Mouse (Mus musculus) ES-Bruce4 (cell line): ENCODE measurements around the gene Rab4b. TPM values are rescaled to one million over a fixed set of nuclear protein-coding genes. Genes with fewer than 3 reads are reported as not detected.

Experiments used
- H3K27ac ChIP-seq: 2 replicates; pipeline ENCODE4 v1.5.1; 2012; ENCODE audit warnings: low read length, inconsistent platforms; ENCODE audit not compliant: insufficient read depth
- H3K27me3 ChIP-seq: 2 replicates; pipeline ENCODE4 v1.6.1; 2012; ENCODE audit warnings: mild to moderate bottlenecking, low read length, inconsistent platforms; ENCODE audit not compliant: control insufficient read depth, poor library complexity, insufficient read depth, severe bottlenecking
- H3K36me3 ChIP-seq: 2 replicates; pipeline ENCODE4 v1.6.1; 2012; ENCODE audit warnings: inconsistent platforms, mild to moderate bottlenecking, low read length, moderate library complexity; ENCODE audit not compliant: control insufficient read depth, poor library complexity, insufficient read depth, severe bottlenecking
- H3K4me1 ChIP-seq: one replicate; pipeline ENCODE4 v1.8.1; 2011; ENCODE audit warnings: low read length; ENCODE audit not compliant: control insufficient read depth, insufficient read depth
- H3K4me3 ChIP-seq: 2 replicates; pipeline ENCODE4 v1.5.1; 2011; ENCODE audit warnings: low read depth, mild to moderate bottlenecking, low read length
- H3K9ac ChIP-seq: 2 replicates; pipeline ENCODE4 v1.6.1; 2012; ENCODE audit warnings: low read depth, mild to moderate bottlenecking, inconsistent platforms; ENCODE audit not compliant: poor library complexity, severe bottlenecking
- H3K9me3 ChIP-seq: replicated peaks from 2 replicates; pipeline ENCODE4 v1.6.1; 2012; ENCODE audit warnings: mild to moderate bottlenecking, low read length, inconsistent platforms; ENCODE audit not compliant: control insufficient read depth, poor library complexity, insufficient read depth, severe bottlenecking
- CTCF ChIP-seq: IDR thresholded peaks from one replicate; pipeline ENCODE4 v1.8.1; 2011; ENCODE audit warnings: low read depth, low read length
- EP300 ChIP-seq: IDR thresholded peaks from 2 replicates; pipeline ENCODE4 v1.6.1; 2011; ENCODE audit warnings: low read depth, low read length; ENCODE audit not compliant: insufficient read depth
- POLR2A ChIP-seq: IDR thresholded peaks from one replicate; pipeline ENCODE4 v1.8.1; 2011; ENCODE audit warnings: low read length; ENCODE audit not compliant: insufficient read depth
- polyA plus RNA-seq: library from polyadenylated mRNA; stranded (reverse); fragments of >200 nt; gene quantifications from 2 replicates; pipeline ENCODE4 v1.2.4, GENCODE M21; 2011; ENCODE audit warnings: low read depth; ENCODE audit not compliant: missing spikeins, insufficient read depth, insufficient read length

The Rab4b gene
- polyA plus RNA-seq, 1 experiment = 35.8 TPM

DNA sequence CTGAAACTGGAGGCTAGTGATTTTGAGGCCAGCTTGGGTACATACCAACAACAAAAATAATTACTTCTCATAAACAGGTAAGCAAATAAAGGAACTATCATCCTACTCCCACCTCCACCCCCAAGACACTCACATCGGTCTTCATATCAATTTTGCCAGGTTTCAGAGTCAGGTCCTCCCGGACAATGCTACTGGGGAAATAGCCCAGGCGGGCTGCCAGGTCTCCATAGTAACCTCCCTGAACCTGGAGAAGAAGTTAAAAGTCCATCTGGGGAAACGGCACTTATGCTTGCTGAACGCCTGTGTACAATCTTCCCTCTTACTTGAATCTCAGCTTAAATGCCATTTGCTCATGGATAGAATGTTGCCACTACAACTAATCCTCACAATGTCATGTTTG, 1.3 kb upstream of the Rab4b start:
- Histone ChIP-seq H3K27ac (peak overlapping the region; percentile 66), H3K27me3 (no peaks in the 10 kb centered on the region), H3K4me3 (no peak overlapping the region), H3K9ac (peak overlapping the region; percentile 61; the same call in 1 of the 2 replicates), H3K9me3 (no peaks in the 10 kb centered on the region), H3K36me3 (no peaks in the 10 kb centered on the region), H3K4me1 (no peaks in the 10 kb centered on the region)
- no peak for TF ChIP-seq CTCF
- no peak for TF ChIP-seq POLR2A

DNA sequence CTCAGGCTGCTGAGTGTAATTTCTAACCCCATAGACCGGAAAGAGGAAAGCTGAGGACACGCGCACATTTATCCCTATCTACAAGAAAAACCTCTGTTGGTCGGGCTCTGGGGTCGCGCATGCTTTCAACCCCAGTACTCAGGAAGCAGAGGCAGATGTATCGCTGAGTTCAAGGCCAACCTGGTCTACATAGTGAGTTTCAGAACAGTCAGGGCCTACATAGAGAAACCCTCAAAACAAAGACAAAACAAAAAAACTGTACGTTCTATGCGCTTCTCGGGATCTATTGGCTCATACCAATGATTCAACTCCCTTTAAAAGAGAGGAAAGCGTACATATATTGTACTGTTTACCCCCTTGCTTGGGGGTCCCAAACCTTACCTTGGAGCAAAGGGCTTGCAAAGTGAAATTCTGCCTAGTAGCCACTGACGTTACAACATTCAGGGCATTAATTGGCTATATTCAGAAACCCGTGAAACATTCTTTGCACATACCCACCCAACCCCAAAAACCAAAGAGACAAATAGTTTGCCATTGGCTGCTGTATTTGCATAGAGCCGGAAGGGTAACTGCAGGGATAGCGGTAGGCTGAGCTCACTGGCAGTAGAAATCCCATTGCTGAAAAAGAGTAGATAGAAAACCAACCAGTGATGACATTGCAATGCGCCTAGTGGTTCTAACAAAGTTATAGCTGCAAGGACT, 672 bp upstream of the Rab4b start:
- no peaks in the 10 kb centered on the region for H3K36me3 ChIP-seq
- H3K27me3 ChIP-seq = no peaks in the 10 kb centered on the region
- no peaks in the 10 kb centered on the region for H3K9me3 ChIP-seq
- peak overlapping the region; percentile 78 for H3K4me3 ChIP-seq
- H3K27ac ChIP-seq = peak overlapping the region; percentile 66
- peak overlapping the region; percentile 61 for H3K9ac ChIP-seq
- TF ChIP-seq POLR2A (no peak), EP300 (no peak), CTCF (no peak)
- H3K4me1 ChIP-seq = no peaks in the 10 kb centered on the region

DNA sequence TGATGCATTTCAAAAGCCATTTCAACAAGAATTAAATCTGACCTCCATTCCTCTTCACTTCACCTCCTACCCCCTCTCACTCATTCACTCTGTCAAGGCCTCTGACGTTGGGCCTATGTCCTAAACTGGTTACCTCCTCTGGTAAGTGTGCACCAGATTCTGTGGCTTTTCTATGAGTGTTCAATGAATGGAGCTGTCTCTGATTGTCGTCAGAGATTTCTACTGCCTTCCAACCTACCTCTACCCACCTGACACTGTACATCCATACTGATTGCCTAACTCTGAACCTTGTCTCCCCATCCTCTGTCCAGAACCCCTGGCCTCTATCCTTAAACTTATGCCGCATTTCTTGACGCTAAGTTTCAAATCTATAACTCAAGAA, 763 bp downstream of the Rab4b start:
- peak overlapping the region; percentile 73 for H3K4me3 ChIP-seq
- peak overlapping the region; percentile 73 for H3K9ac ChIP-seq
- H3K27ac ChIP-seq = peak overlapping the region; percentile 59

DNA sequence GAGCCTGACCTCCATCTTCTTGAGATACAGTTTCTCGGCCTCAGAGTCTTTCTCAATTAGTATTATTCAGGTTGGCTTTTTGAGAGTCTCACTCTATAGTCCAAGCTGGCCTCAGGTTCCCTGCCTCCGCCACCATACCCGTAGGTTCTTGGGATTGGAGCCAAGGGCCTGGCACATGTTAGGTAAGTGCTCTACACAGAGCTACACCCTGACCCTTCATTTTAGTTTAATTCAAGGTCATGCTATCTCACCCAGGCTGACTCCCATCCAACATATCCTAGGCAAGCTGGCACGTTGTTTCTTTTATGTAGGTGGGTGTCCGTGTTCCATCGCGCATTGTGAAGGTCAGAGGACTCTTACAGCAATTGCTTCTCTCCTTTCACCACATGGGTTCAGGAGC, 3.8 kb downstream of the Rab4b start:
- no peak overlapping the region for H3K9ac ChIP-seq
- TF ChIP-seq EP300 (no peak), POLR2A (no peak), CTCF (no peak)
- no peak overlapping the region for H3K4me3 ChIP-seq

More for the DNA sequence above, 763 bp downstream of the Rab4b start:
- H3K36me3 ChIP-seq = no peaks in the 10 kb centered on the region
- no peaks in the 10 kb centered on the region for H3K9me3 ChIP-seq
- H3K4me1 ChIP-seq = peaks cover 3% of the 10 kb centered on the region
- no peaks in the 10 kb centered on the region for H3K27me3 ChIP-seq
- TF ChIP-seq EP300 = no peak
- no peak for TF ChIP-seq CTCF
- TF ChIP-seq POLR2A = no peak

DNA sequence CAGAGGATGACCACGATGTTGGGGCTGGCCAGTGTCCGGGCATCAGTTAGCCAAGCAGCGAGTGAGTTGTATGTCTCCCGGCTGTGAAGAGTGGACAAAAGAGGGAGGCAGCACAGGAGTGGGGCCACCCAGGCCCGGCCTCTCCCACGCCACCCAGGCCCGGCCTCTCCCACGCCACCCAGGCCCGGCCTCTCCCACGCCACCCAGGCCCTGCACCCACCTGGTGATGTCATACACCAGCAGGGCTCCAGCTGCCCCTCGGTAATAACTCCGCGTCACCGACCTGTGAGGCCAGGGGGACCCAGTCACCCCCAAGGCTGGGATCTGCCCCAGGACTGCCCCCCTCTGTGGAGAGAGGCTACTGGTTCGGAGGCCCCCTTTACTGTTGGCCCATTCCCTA, 4.2 kb downstream of the Rab4b start:
- Histone ChIP-seq H3K4me3 (no peak overlapping the region), H3K9me3 (no peaks in the 10 kb centered on the region), H3K36me3 (no peaks in the 10 kb centered on the region), H3K9ac (no peak overlapping the region), H3K4me1 (peaks cover 5% of the 10 kb centered on the region), H3K27me3 (no peaks in the 10 kb centered on the region), H3K27ac (no peak overlapping the region)
- TF ChIP-seq EP300 (no peak), POLR2A (no peak), CTCF (no peak)

More for the DNA sequence above, 3.8 kb downstream of the Rab4b start:
- Histone ChIP-seq H3K36me3 (no peaks in the 10 kb centered on the region), H3K4me1 (peaks cover 5% of the 10 kb centered on the region), H3K27ac (no peak overlapping the region), H3K9me3 (no peaks in the 10 kb centered on the region), H3K27me3 (no peaks in the 10 kb centered on the region)

DNA sequence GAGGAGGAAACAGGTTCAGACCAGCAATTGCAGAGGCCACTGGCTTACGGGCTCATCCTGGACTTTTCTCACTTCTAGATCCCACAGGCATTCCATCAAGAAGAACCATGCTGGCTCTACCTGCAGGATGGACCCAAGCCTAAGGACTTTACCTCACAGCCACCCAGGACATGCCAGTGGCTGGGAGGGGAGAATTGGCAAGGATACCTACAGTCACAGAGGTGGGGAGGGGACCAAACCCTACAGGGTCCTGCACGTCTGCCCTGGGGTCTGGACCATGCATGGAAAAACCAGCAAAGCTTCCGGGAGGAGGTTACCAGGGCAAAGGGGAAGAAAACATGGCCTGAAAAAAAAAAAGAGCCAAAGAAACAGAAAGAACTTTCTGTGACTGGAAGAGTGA, 7.7 kb downstream of the Rab4b start:
- Histone ChIP-seq H3K36me3 (no peaks in the 10 kb centered on the region), H3K4me3 (no peak overlapping the region), H3K9me3 (no peaks in the 10 kb centered on the region), H3K4me1 (peaks cover 5% of the 10 kb centered on the region), H3K27me3 (no peaks in the 10 kb centered on the region), H3K27ac (no peak overlapping the region), H3K9ac (no peak overlapping the region)
- TF ChIP-seq EP300 (no peak), CTCF (no peak), POLR2A (no peak)
